Mouse (Mus musculus): Measurements from ENCODE around the gene Ascl5.

DNA sequence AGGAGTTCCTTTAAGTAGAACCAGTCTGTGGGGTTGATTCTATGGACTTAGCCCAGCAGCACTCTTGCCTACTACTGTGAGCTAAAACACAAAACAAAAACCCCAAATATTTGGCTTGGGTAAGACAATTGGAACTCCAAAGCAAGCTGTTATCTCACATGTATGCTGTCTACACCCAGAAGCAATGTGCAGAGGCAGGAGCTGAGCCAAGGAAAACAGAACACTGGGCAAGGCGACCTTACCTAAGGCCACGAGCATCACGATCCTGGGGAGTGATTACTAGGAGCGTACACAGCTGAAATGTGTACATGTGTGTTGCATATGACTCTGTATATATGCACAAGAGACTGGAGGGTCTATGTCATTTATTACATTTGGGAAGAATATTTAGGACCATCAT lies 37.1 kb upstream of the Ascl5 start:
- no peak for TF ChIP-seq CTCF (IDR thresholded peaks at IDR 0.05 in 2 of 3, conservative IDR thresholded peaks at IDR 0.05 in 1 of 3; ENCODE audit: control insufficient read depth in 1 of 3, insufficient read depth in 1 of 3, low read depth in 2 of 3, low read length in 3 of 3, poor library complexity in 1 of 3, severe bottlenecking in 1 of 3)
- TF ChIP-seq SMC3 (IDR thresholded peaks at IDR 0.05; ENCODE audit: low read depth, low read length) = no peak
- TF ChIP-seq MAX (IDR thresholded peaks at IDR 0.05; ENCODE audit: low read length) = no peak
- no peak for TF ChIP-seq TAL1 (IDR thresholded peaks at IDR 0.05; ENCODE audit: low read length)

Measured in MEL (cell line).